Mouse (Mus musculus) spleen, embryonic (tissue): ENCODE measurements around the gene Smim11.

ENCODE experiments used
- CTCF ChIA-PET: fragments of 350-600 bp; sonication (Branson Sonifier 250); formaldehyde crosslinking; loops from one replicate; lab custom pipeline; 2022; lab: Charles Lee

The Smim11 gene

GRCm38 (mm10) chr16:92360711-92361110 is 59.6 kb downstream of the Smim11 start:
- CTCF ChIA-PET, result no interaction called here
